Mouse (Mus musculus) myocyte (in vitro differentiated cells): ENCODE data around the gene Gm11567. TPM values are rescaled to one million over a fixed set of nuclear protein-coding genes. Genes with fewer than 3 reads are reported as not detected.
"Not testable (repeated sequence)": the region's sequence is repeated elsewhere in the genome, so short reads cannot be mapped to it uniquely, and the experiment has no call there.

Experiments used
- H3K27me3 ChIP-seq: one replicate; pipeline ENCODE4 v1.6.1; 2011; ENCODE audit not compliant: control insufficient read depth, insufficient read depth, insufficient read length
- H3K36me3 ChIP-seq: one replicate; pipeline ENCODE4 v1.6.1; 2011; ENCODE audit not compliant: control insufficient read depth, insufficient read depth
- H3K4me2 ChIP-seq: one replicate; pipeline ENCODE4 v1.6.1; 2011; ENCODE audit warnings: low read depth, control low read depth
- H3K4me3 ChIP-seq: one replicate; pipeline ENCODE4 v1.5.1; 2011; ENCODE audit warnings: mild to moderate bottlenecking, control low read depth, moderate library complexity
- H3K79me2 ChIP-seq: one replicate; pipeline ENCODE4 v1.6.1; 2011; ENCODE audit not compliant: control insufficient read depth, insufficient read depth
- H3ac ChIP-seq: one replicate; pipeline ENCODE4 v1.6.1; 2011; ENCODE audit not compliant: control insufficient read depth, insufficient read length
- CEBPB ChIP-seq: IDR thresholded peaks from 2 replicates; pipeline ENCODE4 v1.6.1; 2011; ENCODE audit warnings: mild to moderate bottlenecking, moderate library complexity; ENCODE audit not compliant: poor library complexity, insufficient read depth, severe bottlenecking
- E2F4 ChIP-seq: IDR thresholded peaks from one replicate; pipeline ENCODE4 v1.6.1; 2011; ENCODE audit warnings: mild to moderate bottlenecking, control low read depth, moderate library complexity; ENCODE audit not compliant: insufficient read depth
- MAX ChIP-seq: IDR thresholded peaks from one replicate; pipeline ENCODE4 v1.6.1; 2011; ENCODE audit warnings: low read depth, mild to moderate bottlenecking, control low read depth
- MYOD1 ChIP-seq, 3 experiments: IDR thresholded peaks; one replicate each; pipeline ENCODE4 v1.6.1; 2011; ENCODE audit warnings: control low read depth in 2 of 3, low read depth in 2 of 3, mild to moderate bottlenecking in 2 of 3, moderate library complexity in 1 of 3; ENCODE audit not compliant: insufficient read length in 2 of 3, control insufficient read depth in 1 of 3
- MYOG ChIP-seq, 3 experiments: IDR thresholded peaks; one replicate each; pipeline ENCODE4 v1.6.1; 2011; ENCODE audit warnings: control low read depth in 2 of 3, low read depth in 2 of 3, mild to moderate bottlenecking in 2 of 3; ENCODE audit not compliant: insufficient read length in 2 of 3, control insufficient read depth in 1 of 3, insufficient read depth in 1 of 3
- POLR2A ChIP-seq: IDR thresholded peaks from one replicate; pipeline ENCODE4 v1.6.1; 2011; ENCODE audit warnings: low read depth, mild to moderate bottlenecking, control low read depth, moderate library complexity; ENCODE audit not compliant: insufficient read length
- POLR2AphosphoS2 ChIP-seq: IDR thresholded peaks from one replicate; pipeline ENCODE4 v1.6.1; 2011; ENCODE audit warnings: low read depth, control low read depth; ENCODE audit not compliant: insufficient read length
- REST ChIP-seq: IDR thresholded peaks from one replicate; pipeline ENCODE4 v1.6.1; 2011; ENCODE audit warnings: mild to moderate bottlenecking, control low read depth, moderate library complexity; ENCODE audit not compliant: insufficient read depth, insufficient read length
- SRF ChIP-seq: IDR thresholded peaks from one replicate; pipeline ENCODE4 v1.6.1; 2011; ENCODE audit warnings: low read depth; ENCODE audit not compliant: control insufficient read depth, insufficient read length
- TCF12 ChIP-seq: IDR thresholded peaks from one replicate; pipeline ENCODE4 v1.6.1; 2011; ENCODE audit warnings: mild to moderate bottlenecking, control low read depth; ENCODE audit not compliant: poor library complexity, insufficient read depth, severe bottlenecking
- TCF3 ChIP-seq: IDR thresholded peaks from one replicate; pipeline ENCODE4 v1.6.1; 2011; ENCODE audit warnings: low read depth, control low read depth; ENCODE audit not compliant: insufficient read length
- USF1 ChIP-seq: IDR thresholded peaks from one replicate; pipeline ENCODE4 v1.6.1; 2011; ENCODE audit warnings: low read depth, mild to moderate bottlenecking, control low read depth, moderate library complexity
- polyA plus RNA-seq: library from polyadenylated mRNA; unstranded; fragments of >200 nt; fragmentation: generic; extraction: Trizol; gene quantifications from one replicate; pipeline ENCODE4 v1.2.1, GENCODE M21; 2012; ENCODE audit warnings: missing spikeins

Gm11567 gene
- not detected for polyA plus RNA-seq

DNA sequence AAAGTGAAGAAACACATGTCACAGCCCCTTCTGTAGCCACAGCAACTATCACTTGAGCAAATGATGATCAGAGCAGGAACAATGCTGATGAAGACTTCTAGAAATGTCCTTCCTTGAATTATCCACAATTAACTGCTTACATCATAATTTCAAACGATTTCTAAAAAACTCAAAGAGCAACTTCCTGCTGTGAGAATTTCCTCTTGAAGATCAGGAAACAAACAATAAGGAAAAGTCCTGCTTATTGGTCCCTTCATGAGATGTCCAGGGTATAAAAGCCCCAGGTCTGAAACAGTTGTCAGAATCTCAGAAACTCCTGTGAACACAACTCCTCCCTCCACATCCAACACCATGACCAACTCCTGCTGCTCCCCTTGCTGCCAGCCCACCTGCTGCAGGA is at the start of gene Gm11567:
Gene Gm11567 (plus strand): TSS at position 301 of the 400 bp plus-strand sequence.
- not testable (repeated sequence) for H3K27me3 ChIP-seq, H3K36me3 ChIP-seq, H3ac ChIP-seq, H3K4me2 ChIP-seq, H3K4me3 ChIP-seq, H3K79me2 ChIP-seq

DNA sequence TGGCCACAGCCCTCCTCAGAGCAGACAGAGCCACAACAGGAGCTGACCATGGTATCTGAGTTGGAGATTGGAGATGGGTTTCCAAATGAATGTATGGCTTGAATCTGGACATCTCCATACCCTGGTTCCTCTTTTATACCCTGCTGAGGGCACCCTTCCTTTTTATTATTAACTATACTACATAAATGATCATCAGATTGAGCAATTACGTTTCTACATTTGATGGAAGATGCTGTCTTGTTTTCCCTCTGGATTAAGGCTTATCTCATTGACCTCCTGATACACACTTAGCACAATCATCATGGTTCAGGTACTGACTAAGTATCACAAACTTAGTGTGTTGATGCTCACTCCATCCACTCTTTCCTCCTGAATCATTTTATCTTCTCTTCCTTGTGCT is 41.0 kb upstream of the Gm11567 start, which contains the start of gene 2300003K06Rik:
Gene 2300003K06Rik (minus strand): TSS at position 101 of the 400 bp plus-strand sequence.
- no peaks in the 10 kb centered on the region for H3K27me3 ChIP-seq
- H3K4me2 ChIP-seq, result no peak within 1 kb of the TSS
- H3K79me2 ChIP-seq, result no peaks in the 10 kb centered on the region
- no peak within 1 kb of the TSS for H3ac ChIP-seq
- H3K4me3 ChIP-seq, result no peak within 1 kb of the TSS
- TF ChIP-seq USF1, result no peak
- no peak for TF ChIP-seq TCF3
- TF ChIP-seq SRF, result no peak
- TF ChIP-seq CEBPB, result no peak
- no peak for TF ChIP-seq REST
- TF ChIP-seq E2F4, result no peak
- no peak for TF ChIP-seq POLR2AphosphoS2
- TF ChIP-seq POLR2A, result no peak
- no peak for TF ChIP-seq MYOG (IDR thresholded peaks at IDR 0.05; ENCODE audit: control insufficient read depth in 1 of 3, insufficient read depth in 1 of 3, insufficient read length in 2 of 3, low read depth in 2 of 3)
- TF ChIP-seq MYOD1 (IDR thresholded peaks at IDR 0.05; ENCODE audit: control insufficient read depth in 1 of 3, insufficient read length in 2 of 3, low read depth in 2 of 3), result no peak
- TF ChIP-seq TCF12, result no peak
- no peak for TF ChIP-seq MAX
- no peaks in the 10 kb centered on the region for H3K36me3 ChIP-seq

DNA sequence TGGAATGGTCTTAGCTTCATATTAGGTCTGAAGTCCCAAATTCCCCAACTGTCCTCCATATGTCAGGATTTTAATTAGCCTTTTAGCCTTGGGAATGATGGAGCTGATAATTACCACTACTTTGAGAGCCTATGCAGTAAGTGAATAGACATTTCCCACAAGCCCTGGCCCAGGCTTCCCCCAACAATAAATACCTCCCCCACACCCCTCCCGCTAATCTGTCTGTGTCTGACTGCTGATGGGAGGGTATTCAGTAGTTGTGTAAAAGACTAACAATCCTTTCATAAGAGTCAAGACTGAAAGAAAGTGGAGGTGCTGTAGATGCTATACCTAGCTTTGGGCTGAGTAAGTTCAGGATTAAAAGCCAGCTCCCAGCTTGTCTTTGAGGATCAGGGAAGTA is 36.8 kb upstream of the Gm11567 start:
- H3K79me2 ChIP-seq, result no peaks in the 10 kb centered on the region
- H3K4me2 ChIP-seq, result no peak overlapping the region
- no peak overlapping the region for H3ac ChIP-seq
- no peak overlapping the region for H3K4me3 ChIP-seq
- no peak for TF ChIP-seq E2F4
- TF ChIP-seq POLR2A, result no peak
- no peak for TF ChIP-seq CEBPB
- TF ChIP-seq MYOD1 (IDR thresholded peaks at IDR 0.05; ENCODE audit: control insufficient read depth in 1 of 3, insufficient read length in 2 of 3, low read depth in 2 of 3), result no peak
- no peak for TF ChIP-seq REST
- TF ChIP-seq SRF, result no peak
- no peak for TF ChIP-seq POLR2AphosphoS2
- TF ChIP-seq USF1, result no peak
- TF ChIP-seq MYOG (IDR thresholded peaks at IDR 0.05; ENCODE audit: control insufficient read depth in 1 of 3, insufficient read depth in 1 of 3, insufficient read length in 2 of 3, low read depth in 2 of 3), result no peak
- H3K27me3 ChIP-seq, result no peaks in the 10 kb centered on the region
- no peaks in the 10 kb centered on the region for H3K36me3 ChIP-seq

DNA sequence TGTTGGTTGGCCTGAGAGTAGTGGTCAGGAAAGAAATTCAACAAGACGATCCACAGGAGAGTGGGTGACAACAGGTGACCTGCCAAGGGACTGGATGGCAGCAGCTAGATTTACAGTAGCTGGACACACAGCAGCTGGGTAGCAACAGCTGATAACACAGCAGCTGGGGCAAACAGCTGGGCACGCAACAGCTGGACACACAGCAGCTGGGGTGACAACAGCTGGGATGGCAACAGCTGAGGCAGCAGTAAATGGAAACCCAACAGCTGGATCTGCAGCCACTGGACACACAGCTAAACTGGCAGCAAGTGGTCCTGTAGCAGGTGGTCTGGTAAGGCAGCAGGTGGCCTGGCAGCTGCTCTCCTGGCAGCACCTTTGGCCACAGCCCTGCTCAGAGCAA is 32.2 kb upstream of the Gm11567 start:
- Histone ChIP-seq H3K27me3 (no peaks in the 10 kb centered on the region), H3ac (no peak overlapping the region), H3K79me2 (no peaks in the 10 kb centered on the region), H3K36me3 (no peaks in the 10 kb centered on the region), H3K4me2 (no peak overlapping the region), H3K4me3 (no peak overlapping the region)
- peak in 2 of 3 experiments; percentile 2 to 32 for TF ChIP-seq MYOG (IDR thresholded peaks at IDR 0.05; ENCODE audit: control insufficient read depth in 1 of 3, insufficient read depth in 1 of 3, insufficient read length in 2 of 3, low read depth in 2 of 3)
- TF ChIP-seq E2F4, result no peak
- TF ChIP-seq SRF, result no peak
- no peak for TF ChIP-seq POLR2A
- peak in 2 of 3 experiments; percentile 39 to 56 for TF ChIP-seq MYOD1 (IDR thresholded peaks at IDR 0.05; ENCODE audit: control insufficient read depth in 1 of 3, insufficient read length in 2 of 3, low read depth in 2 of 3)
- no peak for TF ChIP-seq REST

DNA sequence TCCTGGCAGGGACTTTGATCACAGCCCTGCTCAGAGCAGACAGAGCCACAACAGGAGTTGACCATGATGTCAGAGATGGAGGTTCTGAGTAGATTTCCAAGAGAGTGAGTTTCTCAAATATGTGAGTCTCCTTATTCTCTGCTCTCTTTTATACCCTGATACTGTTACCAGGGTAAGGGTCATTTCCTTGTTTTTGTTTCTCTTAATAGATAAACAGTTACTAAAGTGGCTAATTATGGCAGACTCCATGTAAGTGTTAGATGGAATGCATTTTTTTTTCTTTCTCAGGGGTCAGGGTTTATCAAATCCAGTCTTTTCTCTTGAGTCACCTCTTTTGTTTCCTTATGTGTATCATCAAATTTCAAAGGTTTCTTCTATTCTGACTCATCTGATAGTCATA is 27.5 kb upstream of the Gm11567 start, which contains the start of gene Krtap4-16:
Gene Krtap4-16 (minus strand): TSS at position 101 of the 400 bp plus-strand sequence.
- TF ChIP-seq POLR2AphosphoS2 (no peak), CEBPB (no peak), USF1 (no peak), TCF12 (no peak), TCF3 (no peak), MAX (no peak), REST (no peak), E2F4 (no peak), MYOG (IDR thresholded peaks at IDR 0.05; ENCODE audit: control insufficient read depth in 1 of 3, insufficient read depth in 1 of 3, insufficient read length in 2 of 3, low read depth in 2 of 3) (no peak), POLR2A (no peak), SRF (no peak), MYOD1 (IDR thresholded peaks at IDR 0.05; ENCODE audit: control insufficient read depth in 1 of 3, insufficient read length in 2 of 3, low read depth in 2 of 3) (no peak)
- no peaks in the 10 kb centered on the region for H3K36me3 ChIP-seq
- H3K4me2 ChIP-seq, result no peak within 1 kb of the TSS
- H3K79me2 ChIP-seq, result no peaks in the 10 kb centered on the region
- H3K27me3 ChIP-seq, result no peaks in the 10 kb centered on the region
- no peak within 1 kb of the TSS for H3ac ChIP-seq
- no peak within 1 kb of the TSS for H3K4me3 ChIP-seq
